ENCODE assay signal across 21 mouse cellular contexts in the genomic region with DNA sequence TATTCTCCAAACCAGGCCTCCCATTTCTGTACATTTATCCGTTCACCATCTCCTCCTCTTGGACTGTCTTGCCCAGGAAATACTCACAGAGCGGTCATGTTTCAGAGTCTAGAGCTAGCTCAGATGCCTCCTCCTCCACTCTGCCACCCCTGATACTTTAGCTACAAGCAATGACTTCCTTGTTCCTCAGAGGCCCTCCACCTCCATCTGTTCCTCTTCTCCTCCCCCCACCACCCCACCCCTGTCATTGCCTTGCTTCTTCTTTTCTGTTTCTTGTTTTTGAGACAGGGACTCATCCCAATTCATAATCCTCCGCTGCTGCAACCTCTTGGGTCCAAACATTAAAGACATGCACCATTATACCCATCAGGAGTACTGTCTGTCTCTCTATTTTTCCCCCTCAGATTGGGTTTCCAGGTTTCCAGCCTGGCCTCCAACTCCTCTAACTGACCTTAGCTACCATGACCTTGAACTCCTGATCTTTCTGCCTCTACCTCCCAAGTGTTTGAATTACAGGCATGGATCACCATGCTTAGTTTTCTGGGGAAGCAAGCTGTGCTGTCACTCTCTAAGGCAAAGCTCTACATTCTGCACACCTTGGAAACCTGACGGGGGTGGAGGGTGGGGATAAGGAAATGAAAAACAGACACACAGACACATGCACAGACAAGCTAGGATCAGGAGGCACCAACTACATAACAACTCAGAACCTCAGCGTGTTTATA. TPM values are rescaled to one million over a fixed set of nuclear protein-coding genes. Genes with fewer than 3 reads are reported as not detected.
DNase-seq lines count a peak whose midpoint lies in the region; TF ChIP-seq lines count a peak whose summit lies in the region.
"Had no signal": no experiment of that assay in that cellular context is flagged by ENCODE, and none has a peak within 500 bp of the region (broad histone marks: within the 10 kb centered on the region; RNA-seq: fewer than 3 reads in every experiment).

No protein-coding gene starts in this region.

- peaks cover 6% of the 10 kb centered on the region for H3K9me3 ChIP-seq in megakaryocyte, embryonic 14.5 days
- H3K9me3 ChIP-seq: embryonic facial prominence, embryonic 13.5 days; limb, embryonic 10.5 days; liver, embryonic 12.5 days; lung, embryonic 15.5 days; midbrain, embryonic 15.5 days; neural tube, embryonic 15.5 days had no signal

- peak overlapping the region; percentile 82 for H3K27ac ChIP-seq in bone marrow macrophage, adult 2 months (ENCODE audit: insufficient read depth, low read depth, low read length)
- H3K27ac ChIP-seq in left cerebral cortex, adult 2 months = no peak overlapping the region
- H3K27ac ChIP-seq: embryonic facial prominence, embryonic 13.5 days; gastrocnemius, adult 2 months; limb, embryonic 10.5 days; liver, embryonic 12.5 days; lung, embryonic 15.5 days; midbrain, embryonic 15.5 days; neural tube, embryonic 15.5 days; stomach, postnatal 0 days had no signal

- H3K4me3 ChIP-seq in bone marrow macrophage, adult 2 months (ENCODE audit: insufficient read depth, low read length) = peak overlapping the region; percentile 42
- H3K4me3 ChIP-seq in megakaryocyte, embryonic 14.5 days (replicated peaks) = peak overlapping the region; percentile 40
- H3K4me3 ChIP-seq in left cerebral cortex, adult 2 months = no peak overlapping the region
- H3K4me3 ChIP-seq: embryonic facial prominence, embryonic 13.5 days; gastrocnemius, adult 2 months; limb, embryonic 10.5 days; liver, embryonic 12.5 days; lung, embryonic 15.5 days; midbrain, embryonic 15.5 days; neural tube, embryonic 15.5 days had no signal

- peaks cover 32% of the 10 kb centered on the region for H3K4me1 ChIP-seq in bone marrow macrophage, adult 2 months (ENCODE audit: control insufficient read depth, insufficient read depth, low read length)
- peaks cover 50% of the 10 kb centered on the region for H3K4me1 ChIP-seq in megakaryocyte, embryonic 14.5 days
- H3K4me1 ChIP-seq: lung, embryonic 15.5 days; neural tube, embryonic 15.5 days had no signal

- H3K36me3 ChIP-seq in megakaryocyte, embryonic 14.5 days (replicated peaks; ENCODE audit: low read length) = peaks cover 3% of the 10 kb centered on the region
- H3K36me3 ChIP-seq: embryonic facial prominence, embryonic 13.5 days; limb, embryonic 10.5 days; liver, embryonic 12.5 days; lung, embryonic 15.5 days; midbrain, embryonic 15.5 days; neural tube, embryonic 15.5 days had no signal

- no peak for TF ChIP-seq POLR2A in bone marrow macrophage, adult 2 months (IDR thresholded peaks at IDR 0.05; ENCODE audit: borderline replicate concordance, low read depth, low read length)

- peak; percentile 43 for DNase-seq in A20 (ENCODE audit: low read depth, low spot score)
- peak; percentile 37 for DNase-seq in ES-CJ7 (ENCODE audit: low read depth, low spot score)
- no peak for DNase-seq in left cerebral cortex, adult 2 months (ENCODE audit: extremely low spot score in 1 of 2, low spot score in 2 of 2)
- DNase-seq in urinary bladder, adult 18-20 months (ENCODE audit: low spot score in 2 of 2) = no peak
- DNase-seq in adipocyte (ENCODE audit: low spot score) = no peak
- DNase-seq: adrenal gland, adult 8-10 months; cerebellum, adult 11 months; cerebellum, postnatal 10 days; gastrocnemius, adult 2 months; kidney, adult 2 months; kidney, postnatal 10 days; right cerebral cortex, postnatal 25 days had no signal

- H3K27me3 ChIP-seq in megakaryocyte, embryonic 14.5 days (replicated peaks) = no peaks in the 10 kb centered on the region
- H3K27me3 ChIP-seq: embryonic facial prominence, embryonic 13.5 days; lung, embryonic 15.5 days; midbrain, embryonic 15.5 days; neural tube, embryonic 15.5 days had no signal

- TF ChIP-seq CTCF in bone marrow macrophage, adult 2 months (IDR thresholded peaks at IDR 0.05; ENCODE audit: low read depth, low read length) = no peak
- TF ChIP-seq CTCF in left cerebral cortex, adult 2 months (IDR thresholded peaks at IDR 0.05) = no peak

- intact Hi-C loops in left cerebral cortex, adult 2 months (cut with DNase I) = no loop called here

RNA-seq across cellular contexts. Expression of a gene that starts 11.4 kb away (rescaled TPM):
- 51.7 and 55.2 TPM in 2 replicates for polyA plus RNA-seq in bone marrow macrophage, adult 2 months (2012; ENCODE audit: insufficient read depth, insufficient read length, missing spikeins)
- polyA plus RNA-seq in megakaryocyte, embryonic 14.5 days (2012; ENCODE audit: insufficient read depth, low replicate concordance) = 7.3 and 10.8 TPM in 2 replicates
- total RNA-seq in left cerebral cortex, adult 2 months (2021) = 100 to 1,000 TPM in 1 of 2 experiments, 10 to 100 TPM in 1; 97.9 to 105 TPM

RNA-seq across cellular contexts. Expression of a gene that starts 19.9 kb away (rescaled TPM):
- 43.1 and 47.3 TPM in 2 replicates for polyA plus RNA-seq in bone marrow macrophage, adult 2 months (2012; ENCODE audit: insufficient read depth, insufficient read length, missing spikeins)
- 5.4 and 16.7 TPM in 2 replicates for polyA plus RNA-seq in megakaryocyte, embryonic 14.5 days (2012; ENCODE audit: insufficient read depth, low replicate concordance)
- total RNA-seq in left cerebral cortex, adult 2 months (2021) = 10 to 100 TPM; 44.7 to 49.9 TPM

RNA-seq across cellular contexts. Expression of a gene that starts 46.4 kb away (rescaled TPM):
- 159 and 160 TPM in 2 replicates for polyA plus RNA-seq in bone marrow macrophage, adult 2 months (2012; ENCODE audit: insufficient read depth, insufficient read length, missing spikeins)
- polyA plus RNA-seq in megakaryocyte, embryonic 14.5 days (2012; ENCODE audit: insufficient read depth, low replicate concordance) = 3.2 and 4.8 TPM in 2 replicates
- 100 to 1,000 TPM; 214 to 225 TPM for total RNA-seq in left cerebral cortex, adult 2 months (2021)

RNA-seq across cellular contexts. Expression of a gene that starts 54.4 kb away (rescaled TPM):
- polyA plus RNA-seq in bone marrow macrophage, adult 2 months (2012; ENCODE audit: insufficient read depth, insufficient read length, missing spikeins) = 17.4 and 22.2 TPM in 2 replicates
- 0.18 and 0.78 TPM in 2 replicates for polyA plus RNA-seq in megakaryocyte, embryonic 14.5 days (2012; ENCODE audit: insufficient read depth, low replicate concordance)
- 10 to 100 TPM; 11.3 to 12.1 TPM for total RNA-seq in left cerebral cortex, adult 2 months (2021)

Comparison
In these comparisons a context has a peak if more than half of its experiments do, and no peak if none do; other contexts are left out.
1. DNase-seq: peak in A20 (single experiment) and ES-CJ7 (single experiment); none in left cerebral cortex, adult 2 months (0 of 2), urinary bladder, adult 18-20 months (0 of 2) and adipocyte (single experiment).
2. RNA of a gene that starts 46.4 kb away (polyA plus RNA-seq): 159 to 160 TPM in bone marrow macrophage, adult 2 months; 3.2 to 4.8 TPM in megakaryocyte, embryonic 14.5 days; every median in the first group is over 10 times any median in the second.